Mouse (Mus musculus) gonadal fat pad, adult 2 months (tissue): ENCODE data around the gene Prkn. TPM values are rescaled to one million over a fixed set of nuclear protein-coding genes. Genes with fewer than 3 reads are reported as not detected.

Experiments used
- DNase-seq: peaks from one replicate; pipeline ENCODE4 v3.0.0-alpha.2; 2012; ENCODE audit warnings: low read depth
- polyA plus RNA-seq: library from polyadenylated mRNA; depleted of rRNA; stranded (reverse); fragments of >200 nt; gene quantifications from 2 replicates; pipeline ENCODE4 v1.2.3, GENCODE M21; 2012; rRNA removed

Prkn gene
- polyA plus RNA-seq, 1 experiment, result 9.2 TPM

GRCm38 (mm10) chr17:12094827-12095590 is 1254.8 kb downstream of the Prkn start:
- no peak for DNase-seq

DNA sequence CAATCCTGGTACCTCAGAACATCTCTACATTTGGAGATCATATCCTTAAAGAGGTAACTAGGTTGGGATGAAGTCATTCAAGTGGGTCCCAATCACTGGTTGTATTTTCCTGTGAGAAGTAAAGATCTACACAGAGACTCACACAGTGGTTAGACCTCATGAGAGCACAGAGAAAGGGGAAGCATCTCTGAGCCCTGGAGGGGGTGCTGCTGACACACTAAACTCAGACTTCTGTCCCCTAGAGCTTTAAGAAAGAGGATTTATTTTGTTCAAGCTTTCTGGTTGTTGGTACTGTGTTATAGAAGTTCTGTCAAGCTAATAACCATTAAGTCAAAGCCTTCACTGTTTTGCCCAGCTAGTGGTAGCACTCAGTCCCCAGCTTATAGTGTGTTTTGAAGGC is 1259.2 kb downstream of the Prkn start:
- no peak for DNase-seq

GRCm38 (mm10) chr17:12102326-12102725 is 1262.1 kb downstream of the Prkn start:
- no peak for DNase-seq

- DNase-seq, result no peak
Measured at GRCm38 (mm10) chr17:12103781-12104180, 1263.6 kb downstream of the Prkn start.

GRCm38 (mm10) chr17:12104245-12104644 is 1264.1 kb downstream of the Prkn start:
- no peak for DNase-seq

GRCm38 (mm10) chr17:12104690-12105089 is 1264.5 kb downstream of the Prkn start:
- no peak for DNase-seq

GRCm38 (mm10) chr17:12106255-12106654 is 1266.1 kb downstream of the Prkn start:
- DNase-seq, result no peak

Other genes starting within 250 kb of the Prkn start
- 1.6 and 3.1 TPM in 2 replicates for gene Pacrg, start 73 bp upstream of the Prkn start, polyA plus RNA-seq